Mouse (Mus musculus) A20 (cell line): ENCODE measurements around the gene Pear1.
A peak's percentile ranks its signal among the peaks of the same experiment; 100 is the strongest.
"Not testable (repeated sequence)": the region's sequence is repeated elsewhere in the genome, so short reads cannot be mapped to it uniquely, and the experiment has no call there.

ENCODE experiments used
- DNase-seq: peaks from one replicate; pipeline ENCODE4 v3.0.0-alpha.2; 2011; ENCODE audit warnings: low read depth, low spot score

Gene Pear1

GRCm38 (mm10) chr3:87824206-87824605 is at the start of gene Pear1:
Gene Pear1, minus strand, starts transcription at chr3:87824306.
- DNase-seq: not testable (repeated sequence)

GRCm38 (mm10) chr3:87864111-87864510 is 40.0 kb upstream of the Pear1 start:
- DNase-seq: not testable (repeated sequence)

- peak; percentile 68 for DNase-seq
These were observed 35.7 kb upstream of the Pear1 start for GRCm38 (mm10) chr3:87859813-87860212.

DNA sequence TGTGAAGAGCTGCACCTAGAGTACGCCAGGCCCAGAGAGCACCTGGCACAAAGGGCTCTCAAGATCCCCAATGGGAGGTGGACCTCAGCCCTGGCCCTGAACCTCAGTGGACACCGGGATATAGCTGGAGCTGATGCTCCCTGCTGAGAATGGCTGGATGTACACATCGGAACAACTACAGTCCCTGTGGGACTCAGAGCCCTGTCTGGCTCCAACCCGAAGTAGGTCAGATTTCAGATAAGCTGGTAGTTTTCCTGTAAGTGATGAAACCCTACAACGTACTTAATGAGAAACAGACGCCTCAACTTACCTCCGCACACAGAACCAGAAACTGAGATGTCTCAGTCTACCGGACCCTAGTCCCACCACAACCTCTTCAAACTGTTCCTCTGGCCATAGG is 33.6 kb upstream of the Pear1 start:
- DNase-seq: no peak

GRCm38 (mm10) chr3:87855936-87856335 is 31.8 kb upstream of the Pear1 start:
- DNase-seq: no peak

DNA sequence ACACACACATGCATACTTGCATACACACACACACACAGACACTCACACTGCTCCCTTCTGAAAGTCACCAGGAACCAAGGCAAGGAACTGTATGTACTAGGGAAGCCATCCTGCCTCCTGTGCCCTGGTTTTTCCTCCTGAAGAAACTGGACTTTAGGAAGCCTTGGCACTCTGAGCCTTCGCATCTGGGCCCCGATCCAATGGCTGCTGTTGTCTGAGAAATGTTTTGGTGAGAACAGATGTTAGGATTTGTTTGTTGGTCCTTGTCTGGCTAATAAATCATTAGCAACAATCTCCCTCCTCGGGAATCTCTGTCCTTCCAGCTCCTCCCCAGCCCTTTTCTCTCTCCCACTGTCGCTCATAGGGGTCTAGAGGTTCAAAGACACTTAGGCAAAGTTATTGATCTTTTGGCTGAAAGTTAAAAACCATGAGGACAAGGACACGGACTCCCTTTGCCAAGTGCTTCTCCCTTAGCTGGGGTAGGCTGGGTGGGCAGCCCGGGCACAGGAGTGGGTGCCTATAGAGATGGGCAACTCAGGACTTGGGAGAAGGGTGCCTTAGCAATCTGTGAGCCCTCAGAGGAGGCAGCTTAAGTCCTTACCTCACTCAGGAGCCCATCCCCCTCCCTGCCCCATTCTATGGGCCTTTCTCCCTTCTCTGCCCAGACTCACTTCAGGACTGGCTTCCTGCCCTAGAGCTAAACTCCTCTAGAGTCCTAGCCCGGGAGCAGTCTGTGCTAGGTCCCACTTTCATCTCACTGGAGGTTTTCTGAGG is 30.9 kb upstream of the Pear1 start:
- no peak for DNase-seq

- DNase-seq: peak; percentile 54
These were observed 25.0 kb upstream of the Pear1 start for GRCm38 (mm10) chr3:87849117-87849516.

DNA sequence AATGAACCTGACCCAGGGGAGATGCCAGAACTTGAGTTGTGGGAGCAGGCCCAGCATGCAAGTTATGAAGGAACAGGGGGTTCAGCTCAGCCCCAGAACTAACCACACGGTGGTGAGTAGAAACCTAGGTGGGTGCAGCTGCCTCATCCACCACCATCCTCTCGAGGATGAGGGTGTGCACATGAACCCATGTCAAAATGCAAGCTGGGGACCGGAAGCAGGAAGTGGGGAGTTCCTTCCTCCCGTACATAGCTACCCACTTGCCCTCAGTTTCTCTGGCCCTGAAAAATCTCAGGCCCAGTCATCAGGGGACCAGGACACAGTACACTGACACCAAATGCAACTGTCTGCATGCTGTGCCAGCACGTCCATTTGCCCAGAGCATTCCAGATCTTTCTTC is 23.6 kb upstream of the Pear1 start:
- DNase-seq: no peak

- no peak for DNase-seq
These were observed 22.6 kb upstream of the Pear1 start, which contains the start of gene Sh2d2a for GRCm38 (mm10) chr3:87846650-87847110. Gene Sh2d2a, plus strand, starts transcription at chr3:87846755.

DNA sequence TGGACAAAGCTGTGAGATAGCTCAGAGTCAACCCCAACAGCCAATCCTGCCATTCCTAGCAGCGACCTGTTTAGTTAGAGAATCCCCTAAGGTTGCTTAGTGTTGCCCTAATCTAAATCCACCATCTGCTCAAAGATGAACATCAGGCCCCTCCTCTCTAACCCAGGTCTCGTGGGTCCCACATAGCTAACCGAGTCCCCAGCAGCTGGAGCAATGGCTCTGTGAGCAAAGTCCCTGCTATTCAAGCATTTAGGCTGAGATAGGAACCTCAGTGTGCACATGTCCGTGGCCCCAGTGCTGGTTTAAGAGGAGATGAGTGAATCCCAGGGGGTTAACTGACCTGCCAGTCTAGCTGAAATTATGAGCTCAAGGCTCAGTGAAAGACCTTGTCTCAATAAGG is 22.1 kb upstream of the Pear1 start:
- no peak for DNase-seq

DNA sequence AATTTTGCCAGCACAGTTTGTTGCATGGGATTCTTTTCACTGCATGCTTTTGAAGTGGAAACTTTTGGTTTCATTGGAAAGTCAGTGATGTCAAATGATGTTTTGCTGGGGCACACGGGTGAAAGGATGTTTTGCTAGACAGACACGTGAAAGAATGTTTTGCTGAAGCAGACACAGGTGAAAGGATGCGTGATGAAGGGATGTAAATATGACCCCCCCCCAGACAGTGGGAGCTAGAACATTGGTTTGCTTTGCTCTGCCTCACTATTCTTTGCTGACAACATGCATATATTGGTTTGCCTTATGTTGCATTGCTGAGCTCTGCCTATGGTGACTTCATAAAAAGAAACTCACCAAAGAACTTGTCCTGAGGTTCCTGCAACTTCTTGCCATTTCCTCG is 20.9 kb upstream of the Pear1 start:
- DNase-seq: no peak

DNA sequence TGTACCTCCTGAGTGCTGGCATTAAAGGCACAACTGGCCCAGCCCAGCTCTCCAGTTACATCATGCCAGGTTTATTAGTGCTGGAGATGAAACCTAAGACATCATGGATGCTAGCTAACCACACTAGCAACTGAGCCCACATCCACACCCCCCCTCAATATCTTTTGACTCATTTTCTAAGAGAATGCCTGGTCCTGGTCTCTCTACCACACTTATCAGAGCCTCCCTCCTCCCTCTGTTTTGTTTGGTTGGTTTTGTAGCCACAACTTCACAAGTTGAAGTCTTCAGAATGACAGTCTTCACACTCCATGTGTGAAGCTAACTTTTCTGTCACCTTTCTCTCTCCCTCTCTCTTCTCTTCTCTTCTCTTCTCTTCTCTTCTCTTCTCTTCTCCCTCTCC is 16.8 kb upstream of the Pear1 start:
- no peak for DNase-seq

DNA sequence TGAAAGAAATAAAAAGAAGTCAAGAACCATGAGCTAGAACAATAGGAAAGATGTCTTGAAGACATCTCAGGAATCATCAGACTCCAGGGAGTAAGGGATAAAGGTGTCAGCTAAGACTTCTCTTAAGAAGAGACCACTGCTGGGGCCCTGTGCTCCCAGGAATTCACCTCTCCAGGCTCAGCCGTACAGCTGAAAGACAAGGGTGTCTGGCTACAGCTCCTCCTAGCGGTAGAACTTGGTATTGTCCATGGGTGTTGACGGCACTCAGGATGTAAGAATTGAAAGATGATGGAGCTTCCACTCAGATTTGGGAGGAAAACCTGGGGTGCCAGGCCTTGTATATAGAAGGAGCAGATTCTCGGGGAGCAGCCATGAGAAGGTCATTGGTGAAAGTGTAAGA is 14.5 kb upstream of the Pear1 start:
- DNase-seq: peak; percentile 64

DNA sequence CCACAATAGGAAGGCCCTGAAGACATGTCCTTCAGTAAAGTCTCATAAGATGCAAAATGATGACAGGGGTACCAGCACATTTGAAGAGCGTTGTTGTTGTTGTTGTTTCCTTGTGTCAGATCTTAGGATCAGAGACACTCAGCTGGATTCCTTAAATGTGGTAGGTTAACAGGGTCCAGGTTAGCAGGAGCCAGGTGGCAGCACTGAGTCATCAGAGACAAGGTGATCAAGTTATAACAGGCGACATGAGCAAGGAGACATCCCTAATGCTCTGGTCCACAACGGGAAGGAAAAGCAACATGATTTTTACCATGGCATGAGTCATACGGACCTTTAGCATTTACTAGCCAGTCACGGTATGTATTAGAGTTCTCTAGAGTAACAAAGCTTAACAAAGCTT is 9.4 kb upstream of the Pear1 start:
- peak; percentile 16 for DNase-seq

DNA sequence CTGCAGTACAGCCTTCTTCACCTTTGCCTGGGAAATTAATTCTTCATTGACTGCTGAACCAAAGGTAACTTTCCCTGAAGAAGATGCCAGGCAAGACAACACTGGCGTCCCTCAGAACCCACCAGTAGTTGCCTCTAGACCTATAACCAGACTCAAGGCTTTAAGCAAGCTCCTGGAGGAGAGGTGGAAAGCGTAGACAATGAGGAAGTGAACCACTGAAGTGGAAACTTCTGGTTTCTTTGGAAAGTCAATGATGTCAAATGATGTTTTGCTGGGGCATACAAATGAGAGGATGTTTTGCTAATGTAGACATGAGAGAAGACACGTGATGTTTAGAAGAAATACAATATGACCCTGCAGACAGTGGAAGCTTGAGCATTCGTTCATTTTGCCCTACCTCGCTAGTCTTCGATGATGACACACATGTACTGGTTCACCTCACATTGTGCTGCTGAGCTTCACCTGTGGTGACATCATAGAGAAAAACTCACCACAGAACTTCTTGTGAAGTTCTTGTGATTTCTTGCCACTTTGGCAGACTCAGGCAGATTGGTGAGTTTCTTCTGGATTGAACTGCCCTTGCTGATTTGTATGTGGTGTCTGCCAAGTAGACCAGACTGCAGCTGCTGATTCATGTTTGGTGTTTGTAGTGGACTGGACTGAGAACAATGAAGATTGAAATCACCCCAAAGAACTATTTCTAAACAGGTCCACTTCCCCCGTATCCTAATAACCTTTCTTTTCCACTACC is 8.2 kb upstream of the Pear1 start:
- DNase-seq: no peak

DNA sequence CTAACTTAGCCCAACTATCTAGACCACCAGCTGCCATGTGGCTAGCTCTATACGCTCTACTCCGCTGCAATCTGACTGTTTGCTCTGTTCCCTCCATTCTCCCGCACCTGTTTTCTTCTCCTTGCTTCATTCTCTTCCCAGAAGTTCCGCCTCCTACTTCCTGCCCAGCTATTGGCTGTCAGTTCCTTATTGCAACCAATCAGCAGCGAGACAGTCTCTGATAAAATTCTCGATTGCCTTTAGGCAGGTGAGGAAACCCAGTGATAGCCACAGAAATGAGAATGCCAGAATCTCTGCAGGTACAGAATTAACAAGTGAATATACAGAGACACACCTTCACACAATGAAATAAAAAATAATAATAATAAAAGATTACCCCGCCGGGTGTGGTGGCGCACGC is 4.9 kb upstream of the Pear1 start:
- no peak for DNase-seq

DNA sequence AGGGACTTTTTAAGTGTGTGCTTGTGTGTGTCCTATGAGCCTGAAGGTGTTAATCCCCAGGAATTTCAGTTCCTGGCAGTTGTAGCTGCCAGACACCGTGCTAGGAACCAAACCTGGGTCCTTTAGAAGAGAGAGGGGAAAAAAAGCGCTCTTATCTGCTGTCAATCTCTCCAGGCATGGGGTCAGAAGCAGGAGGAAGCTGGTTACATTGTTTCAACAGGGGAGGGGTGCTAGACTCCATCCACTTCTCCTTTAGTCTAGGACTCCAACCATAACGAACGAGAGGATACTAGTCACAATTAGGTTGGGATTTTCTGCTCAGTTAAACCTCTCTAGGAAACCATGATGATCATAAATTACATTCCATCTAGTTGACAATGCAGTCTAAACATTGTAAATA is 4.3 kb upstream of the Pear1 start:
- DNase-seq: no peak

DNA sequence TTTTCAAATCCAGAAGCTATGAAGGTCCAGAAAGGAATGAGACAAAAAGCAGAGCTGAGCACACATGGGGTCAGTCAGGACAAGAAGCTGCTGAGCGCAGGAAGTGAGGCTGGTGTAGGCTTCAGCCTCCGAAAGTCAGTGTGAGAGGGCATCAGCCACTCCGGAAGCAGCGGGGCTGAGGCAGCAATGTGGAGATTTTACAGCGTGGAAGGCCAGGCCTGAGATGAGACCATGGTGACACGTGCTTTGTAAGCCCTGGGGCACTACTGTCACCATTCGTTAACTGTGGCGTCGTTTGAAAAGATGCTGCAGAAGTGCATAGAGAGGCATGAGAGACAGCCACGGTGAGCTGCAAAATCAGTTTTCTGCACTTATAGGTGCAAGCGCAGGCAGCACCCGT is 5.9 kb downstream of the Pear1 start:
- no peak for DNase-seq

DNA sequence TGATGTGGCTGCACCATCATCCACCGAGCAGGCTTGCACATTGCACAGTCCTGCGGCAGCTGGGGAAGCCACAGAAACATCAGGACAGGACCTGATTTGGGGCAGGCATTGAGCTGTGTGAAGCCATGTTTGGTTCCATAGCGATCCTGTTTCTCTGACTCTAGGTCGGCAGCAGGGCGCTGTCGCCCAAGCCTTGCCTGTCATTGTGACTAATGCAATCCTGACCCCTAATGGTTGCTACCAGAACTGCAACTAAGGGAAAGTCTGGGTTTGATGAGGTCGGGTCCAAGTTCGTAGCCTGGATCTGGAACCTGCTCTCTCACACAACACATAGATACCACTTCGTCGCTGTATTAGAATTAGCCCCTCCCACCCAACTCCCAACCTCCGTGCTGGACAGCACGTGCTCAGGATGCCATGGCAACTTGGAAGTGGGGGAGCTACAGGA is 7.4 kb downstream of the Pear1 start:
- peak; percentile 77 for DNase-seq

- no peak for DNase-seq
These were observed 7.9 kb downstream of the Pear1 start for GRCm38 (mm10) chr3:87816166-87816565.

GRCm38 (mm10) chr3:87812873-87813272 is 11.2 kb downstream of the Pear1 start:
- no peak for DNase-seq

DNA sequence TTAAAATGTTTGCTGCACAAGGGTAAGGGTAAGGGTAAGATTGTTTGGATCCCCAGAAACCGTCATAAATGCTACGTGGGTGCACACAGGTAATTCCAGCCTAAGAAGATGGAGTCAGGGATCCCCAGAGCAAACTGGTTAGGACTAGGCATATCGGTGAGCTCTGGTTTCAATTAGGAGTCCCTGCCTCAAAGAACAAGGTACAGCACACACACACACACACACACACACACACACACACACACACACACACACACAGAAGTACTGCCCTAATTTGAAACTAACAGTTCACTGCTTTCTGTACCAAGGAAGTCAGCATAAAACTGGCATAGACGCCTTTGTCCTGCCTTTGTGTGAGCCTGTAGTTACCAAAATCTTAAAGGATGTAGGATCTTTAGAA is 11.7 kb downstream of the Pear1 start:
- DNase-seq: no peak

DNA sequence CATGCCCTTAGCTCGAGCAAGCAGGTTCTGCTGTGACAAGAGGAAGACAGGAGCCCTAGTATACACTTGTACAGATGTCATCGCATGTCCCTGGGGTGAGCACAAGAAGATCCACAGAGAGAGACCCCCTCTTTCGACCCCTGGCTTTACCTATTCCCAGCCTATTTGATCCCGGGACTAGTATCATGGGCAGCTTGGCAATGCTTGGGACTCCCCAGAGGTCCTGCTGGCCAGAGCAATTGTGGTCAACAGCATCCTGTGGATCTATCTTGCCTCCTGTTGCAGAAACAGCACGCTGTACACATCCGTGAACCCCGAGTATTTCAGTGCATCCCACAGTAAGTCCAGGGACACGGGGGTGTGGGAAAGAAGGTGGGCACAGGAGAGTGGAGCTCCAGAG is 12.8 kb downstream of the Pear1 start:
- DNase-seq: no peak
